Mouse (Mus musculus): ENCODE measurements around the gene Osbp2.

DNA sequence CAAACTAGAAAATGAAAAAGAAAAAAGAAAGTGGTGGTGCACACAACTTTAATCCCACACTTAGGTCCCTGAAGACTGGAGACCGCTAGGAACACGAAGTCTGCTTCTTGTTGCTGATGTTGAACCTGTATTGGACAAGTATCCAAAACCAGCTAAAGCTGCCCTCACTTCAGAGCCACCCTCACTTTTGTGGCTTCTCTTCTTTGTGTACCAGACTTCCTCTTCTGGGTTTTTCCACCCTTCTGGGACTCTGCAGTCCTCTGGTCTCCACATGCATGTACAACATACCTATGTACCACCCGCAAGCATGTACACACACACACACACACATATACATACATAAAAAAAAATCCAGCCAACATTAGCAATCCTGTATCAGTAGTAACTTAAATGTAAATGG lies 20.0 kb upstream of the Osbp2 start:
- TF ChIP-seq POLR2A (IDR thresholded peaks at IDR 0.05; ENCODE audit: low read depth, low read length) (no peak), CTCF (conservative IDR thresholded peaks at IDR 0.05; ENCODE audit: insufficient read depth, insufficient read length, low read depth, low read length) (no peak)
